Mouse (Mus musculus) forebrain, embryonic 10.5 days (tissue): ENCODE data around the gene Zfp879. TPM values are rescaled to one million over a fixed set of nuclear protein-coding genes. Genes with fewer than 3 reads are reported as not detected.

Source experiments
- DNase-seq: peaks from one replicate; pipeline ENCODE4 v3.0.0-alpha.2; 2017; ENCODE audit warnings: low spot score; ENCODE audit errors: extremely low spot score
- H3K27ac ChIP-seq: fragments of 300-500 bp; sonication (generic); 2 replicates; pipeline ENCODE4 v1.5.1; 2016; ENCODE audit warnings: mild to moderate bottlenecking
- H3K27me3 ChIP-seq: fragments of 300-500 bp; sonication (generic); 2 replicates; pipeline ENCODE4 v1.6.1; 2016; ENCODE audit warnings: mild to moderate bottlenecking; ENCODE audit not compliant: poor library complexity, severe bottlenecking
- H3K36me3 ChIP-seq: fragments of 300-500 bp; sonication (generic); replicated peaks from 2 replicates; pipeline ENCODE4 v1.6.1; 2016; ENCODE audit warnings: mild to moderate bottlenecking, moderate library complexity
- H3K4me1 ChIP-seq: fragments of 300-500 bp; sonication (generic); 2 replicates; pipeline ENCODE4 v1.6.1; 2016
- H3K4me3 ChIP-seq: fragments of 300-500 bp; sonication (generic); 2 replicates; pipeline ENCODE4 v1.5.1; 2016; ENCODE audit warnings: mild to moderate bottlenecking, moderate library complexity
- H3K9me3 ChIP-seq: fragments of 300-500 bp; sonication (generic); 2 replicates; pipeline ENCODE4 v1.6.1; 2016; ENCODE audit warnings: mild to moderate bottlenecking, moderate library complexity
- WGBS: fragments of 180-500 bp; shearing (Covaris S2); methylation state at CpG from one replicate; pipeline ENCODE4 v1.1.7; 2016; 5-methylcytosine and 5-hydroxymethylcytosine counted together
- polyA plus RNA-seq: library from polyadenylated mRNA; unstranded; fragments of >200 nt; fragmentation: Nextera tagmentation; extraction: Ambion mirVana; gene quantifications from 2 replicates; pipeline ENCODE4 v1.2.1, GENCODE M21; 2016

Zfp879 gene
- 0.84 and 0.86 TPM in 2 replicates for polyA plus RNA-seq

- WGBS: 27% methylated on average over 22 of the region's 22 CpGs
- Histone ChIP-seq H3K9me3 (no peaks in the 10 kb centered on the region), H3K27me3 (no peaks in the 10 kb centered on the region), H3K36me3 (no peaks in the 10 kb centered on the region), H3K27ac (peak within 1 kb of the TSS; percentile 89), H3K4me1 (peaks cover 19% of the 10 kb centered on the region), H3K4me3 (peak within 1 kb of the TSS; percentile 56)
- peak; percentile 92 for DNase-seq
Observed at GRCm38 (mm10) chr11:50841023-50841735, at the start of gene Zfp879. TSS of gene Zfp879 (minus strand) at chr11:50841552.

GRCm38 (mm10) chr11:50887390-50888128, 46.2 kb upstream of the Zfp879 start, which contains the start of gene Zfp454:
TSS of gene Zfp454 (minus strand) at chr11:50887651.
- Histone ChIP-seq H3K4me1 (peaks cover 21% of the 10 kb centered on the region), H3K27ac (peak within 1 kb of the TSS; percentile 90), H3K36me3 (peaks cover 36% of the 10 kb centered on the region), H3K27me3 (no peaks in the 10 kb centered on the region), H3K4me3 (peak within 1 kb of the TSS; percentile 59), H3K9me3 (peaks cover 8% of the 10 kb centered on the region)
- DNase-seq: peak; percentile 89
- 5% methylated on average over 26 of the region's 26 CpGs for WGBS

GRCm38 (mm10) chr11:50886933-50887293, 45.6 kb upstream of the Zfp879 start:
- Histone ChIP-seq H3K27ac (peak overlapping the region; percentile 90), H3K9me3 (peaks cover 2% of the 10 kb centered on the region; the same call in 1 of the 2 replicates), H3K4me1 (peaks cover 21% of the 10 kb centered on the region), H3K36me3 (peaks cover 43% of the 10 kb centered on the region), H3K4me3 (peak overlapping the region; percentile 59), H3K27me3 (no peaks in the 10 kb centered on the region)
- no peak for DNase-seq
- 28% methylated on average over 10 of the region's 10 CpGs for WGBS

GRCm38 (mm10) chr11:50886231-50886932, 45.0 kb upstream of the Zfp879 start:
- Histone ChIP-seq H3K36me3 (peaks cover 48% of the 10 kb centered on the region), H3K27me3 (no peaks in the 10 kb centered on the region), H3K27ac (peak overlapping the region; percentile 90), H3K9me3 (no peaks in the 10 kb centered on the region), H3K4me1 (peaks cover 21% of the 10 kb centered on the region), H3K4me3 (peak overlapping the region; percentile 59)
- no peak for DNase-seq
- 59% methylated on average over 8 of the region's 8 CpGs for WGBS

GRCm38 (mm10) chr11:50883756-50884155, 42.4 kb upstream of the Zfp879 start:
- WGBS: 86% methylated on average over 3 of the region's 3 CpGs
- DNase-seq: no peak
- peaks cover 21% of the 10 kb centered on the region for H3K4me1 ChIP-seq
- H3K36me3 ChIP-seq: peaks cover 73% of the 10 kb centered on the region
- H3K4me3 ChIP-seq: no peak overlapping the region
- H3K9me3 ChIP-seq: peaks cover 2% of the 10 kb centered on the region; the same call in 1 of the 2 replicates
- H3K27me3 ChIP-seq: no peaks in the 10 kb centered on the region
- no peak overlapping the region for H3K27ac ChIP-seq

- Histone ChIP-seq H3K27me3 (no peaks in the 10 kb centered on the region), H3K27ac (no peak overlapping the region), H3K4me1 (no peaks in the 10 kb centered on the region), H3K36me3 (peaks cover 99% of the 10 kb centered on the region), H3K4me3 (no peak overlapping the region), H3K9me3 (peaks cover 40% of the 10 kb centered on the region)
- DNase-seq: no peak
- WGBS: 91% methylated on average over 3 of the region's 3 CpGs
Observed at GRCm38 (mm10) chr11:50878641-50879040, 37.3 kb upstream of the Zfp879 start.

GRCm38 (mm10) chr11:50850989-50851601, 9.7 kb upstream of the Zfp879 start:
- H3K9me3 ChIP-seq: no peaks in the 10 kb centered on the region; the same call in 1 of the 2 replicates
- peaks cover 71% of the 10 kb centered on the region for H3K27me3 ChIP-seq
- peak overlapping the region; percentile 57 for H3K4me3 ChIP-seq
- H3K4me1 ChIP-seq: peaks cover 29% of the 10 kb centered on the region
- WGBS: under 1% methylated on average over 72 of the region's 72 CpGs
- DNase-seq: peak; percentile 20
- no peak overlapping the region for H3K27ac ChIP-seq
- H3K36me3 ChIP-seq: no peaks in the 10 kb centered on the region

- DNase-seq: no peak
- Histone ChIP-seq H3K27me3 (peaks cover 71% of the 10 kb centered on the region), H3K27ac (no peak within 1 kb of the TSS)
Observed at GRCm38 (mm10) chr11:50850177-50850735, 8.9 kb upstream of the Zfp879 start, which contains the start of gene Grm6. TSS of gene Grm6 (plus strand) at chr11:50850685.

GRCm38 (mm10) chr11:50849310-50849709, 8.0 kb upstream of the Zfp879 start:
- Histone ChIP-seq H3K4me3 (no peak overlapping the region), H3K4me1 (peaks cover 29% of the 10 kb centered on the region), H3K27ac (no peak overlapping the region), H3K36me3 (no peaks in the 10 kb centered on the region), H3K27me3 (peaks cover 71% of the 10 kb centered on the region), H3K9me3 (no peaks in the 10 kb centered on the region; the same call in 1 of the 2 replicates)
- no peak for DNase-seq
- WGBS: 7% methylated on average over 10 of the region's 10 CpGs

More at GRCm38 (mm10) chr11:50850177-50850735, 8.9 kb upstream of the Zfp879 start, which contains the start of gene Grm6:
- H3K4me3 ChIP-seq: peak within 1 kb of the TSS; percentile 57
- H3K36me3 ChIP-seq: no peaks in the 10 kb centered on the region
- H3K9me3 ChIP-seq: no peaks in the 10 kb centered on the region; the same call in 1 of the 2 replicates
- H3K4me1 ChIP-seq: peaks cover 29% of the 10 kb centered on the region
- 2% methylated on average over 11 of the region's 11 CpGs for WGBS

GRCm38 (mm10) chr11:50848520-50849137, 7.3 kb upstream of the Zfp879 start:
- Histone ChIP-seq H3K4me1 (peaks cover 29% of the 10 kb centered on the region), H3K27me3 (peaks cover 66% of the 10 kb centered on the region), H3K36me3 (no peaks in the 10 kb centered on the region), H3K27ac (no peak overlapping the region), H3K4me3 (no peak overlapping the region), H3K9me3 (no peaks in the 10 kb centered on the region; the same call in 1 of the 2 replicates)
- WGBS: 55% methylated on average over 3 of the region's 3 CpGs
- DNase-seq: no peak

- Histone ChIP-seq H3K9me3 (no peaks in the 10 kb centered on the region; the same call in 1 of the 2 replicates), H3K27ac (no peak overlapping the region), H3K36me3 (no peaks in the 10 kb centered on the region), H3K27me3 (peaks cover 51% of the 10 kb centered on the region), H3K4me1 (peaks cover 25% of the 10 kb centered on the region), H3K4me3 (no peak overlapping the region)
- WGBS: 72% methylated on average over 5 of the region's 5 CpGs
- no peak for DNase-seq
Observed at GRCm38 (mm10) chr11:50847047-50847446, 5.7 kb upstream of the Zfp879 start.
